Mouse (Mus musculus) liver, embryonic 12.5 days (tissue): ENCODE data around the gene Otud7a. TPM values are rescaled to one million over a fixed set of nuclear protein-coding genes. Genes with fewer than 3 reads are reported as not detected.
"Not testable (repeated sequence)": the region's sequence is repeated elsewhere in the genome, so short reads cannot be mapped to it uniquely, and the experiment has no call there.

ENCODE experiments used
- ATAC-seq: fragments of 200-750 bp; cut with Nextera tagmentation; 2 replicates; pipeline ENCODE4 v1.8.0; 2017; ENCODE audit warnings: moderate number of reproducible peaks, mild to moderate bottlenecking, moderate library complexity
- H3K27ac ChIP-seq: fragments of 300-500 bp; sonication (generic); 2 replicates; pipeline ENCODE4 v1.5.1; 2016; ENCODE audit warnings: mild to moderate bottlenecking
- H3K27me3 ChIP-seq: fragments of 300-500 bp; sonication (generic); replicated peaks from 2 replicates; pipeline ENCODE4 v1.6.1; 2016; ENCODE audit warnings: mild to moderate bottlenecking, moderate library complexity
- H3K36me3 ChIP-seq: fragments of 300-500 bp; sonication (generic); 2 replicates; pipeline ENCODE4 v1.6.1; 2016; ENCODE audit warnings: mild to moderate bottlenecking, moderate library complexity
- H3K4me1 ChIP-seq: fragments of 300-500 bp; sonication (generic); 2 replicates; pipeline ENCODE4 v1.6.1; 2016
- H3K4me2 ChIP-seq: fragments of 300-500 bp; sonication (generic); 2 replicates; pipeline ENCODE4 v1.6.1; 2016; ENCODE audit warnings: mild to moderate bottlenecking, moderate library complexity
- H3K4me3 ChIP-seq: fragments of 300-500 bp; sonication (generic); 2 replicates; pipeline ENCODE4 v1.5.1; 2016; ENCODE audit warnings: mild to moderate bottlenecking, moderate library complexity
- H3K9ac ChIP-seq: fragments of 300-500 bp; sonication (generic); 2 replicates; pipeline ENCODE4 v1.6.1; 2016; ENCODE audit warnings: mild to moderate bottlenecking, moderate library complexity
- H3K9me3 ChIP-seq: fragments of 300-500 bp; sonication (generic); replicated peaks from 2 replicates; pipeline ENCODE4 v1.6.1; 2016; ENCODE audit warnings: mild to moderate bottlenecking, moderate library complexity
- WGBS: fragments of 180-500 bp; shearing (Covaris S2); methylation state at CpG from one replicate; pipeline ENCODE4 v1.1.7; 2016; ENCODE audit not compliant: insufficient replicate concordance; 5-methylcytosine and 5-hydroxymethylcytosine counted together
- polyA plus RNA-seq: library from polyadenylated mRNA; unstranded; fragments of >200 nt; fragmentation: Nextera tagmentation; extraction: Ambion mirVana; gene quantifications from 2 replicates; pipeline ENCODE4 v1.2.1, GENCODE M21; 2016

The Otud7a gene
- polyA plus RNA-seq, 1 experiment from 2014 or later, result not detected

DNA sequence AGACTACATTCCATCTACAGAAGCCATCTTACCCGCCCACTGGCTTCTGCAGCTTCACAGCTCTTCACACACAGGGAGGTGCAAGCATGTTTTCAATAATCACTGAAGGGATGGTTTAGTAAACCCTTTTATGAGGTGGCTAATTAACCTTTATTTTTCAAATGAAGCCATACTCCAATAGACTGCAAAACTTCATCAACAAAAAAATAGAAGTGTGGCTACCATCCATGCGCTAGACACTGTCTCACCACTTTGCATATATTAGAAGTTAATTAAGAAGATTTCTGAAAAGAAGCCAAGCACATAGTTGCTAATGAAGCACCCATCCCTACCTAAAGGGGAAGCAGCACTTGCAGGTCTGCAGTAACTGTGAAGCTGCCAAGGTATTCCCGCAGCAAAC is 218.2 kb downstream of the Otud7a start:
- Histone ChIP-seq H3K27me3 (no peaks in the 10 kb centered on the region), H3K9ac (no peak overlapping the region), H3K4me1 (no peaks in the 10 kb centered on the region), H3K9me3 (0 out of 2 replicates have a peak, but pooled peaks cover 4% of the 10 kb centered on the region), H3K36me3 (no peaks in the 10 kb centered on the region), H3K4me2 (no peak overlapping the region), H3K4me3 (no peak overlapping the region), H3K27ac (no peak overlapping the region)
- 61% methylated on average over 3 of the region's 3 CpGs for whole genome bisulfite sequencing
- ATAC-seq, result no peak

DNA sequence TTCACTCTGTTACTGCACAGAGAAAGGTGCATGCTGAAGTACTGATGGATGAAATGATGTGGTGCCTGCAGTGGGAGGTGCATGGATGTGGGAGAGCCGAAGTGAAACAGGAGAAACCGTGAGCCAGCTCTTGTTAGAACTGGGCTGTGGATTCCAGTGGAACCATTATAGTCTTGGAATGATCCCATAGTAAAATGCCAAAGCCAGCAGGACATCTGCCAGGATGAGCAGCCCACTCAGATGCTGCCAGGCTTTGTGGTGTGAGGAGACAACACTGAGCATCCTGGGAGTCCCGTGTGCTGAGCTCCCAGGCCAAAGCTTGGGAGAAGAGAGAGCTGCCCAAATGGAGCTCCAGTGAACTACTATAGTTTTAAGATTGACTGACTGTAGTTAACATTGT is 220.9 kb downstream of the Otud7a start:
- Histone ChIP-seq H3K4me3 (no peak overlapping the region), H3K9me3 (no peaks in the 10 kb centered on the region), H3K4me1 (no peaks in the 10 kb centered on the region), H3K9ac (no peak overlapping the region), H3K36me3 (no peaks in the 10 kb centered on the region), H3K27me3 (no peaks in the 10 kb centered on the region), H3K4me2 (no peak overlapping the region), H3K27ac (no peak overlapping the region)
- ATAC-seq, result no peak
- WGBS, result 63% methylated on average over 3 of the region's 3 CpGs

DNA sequence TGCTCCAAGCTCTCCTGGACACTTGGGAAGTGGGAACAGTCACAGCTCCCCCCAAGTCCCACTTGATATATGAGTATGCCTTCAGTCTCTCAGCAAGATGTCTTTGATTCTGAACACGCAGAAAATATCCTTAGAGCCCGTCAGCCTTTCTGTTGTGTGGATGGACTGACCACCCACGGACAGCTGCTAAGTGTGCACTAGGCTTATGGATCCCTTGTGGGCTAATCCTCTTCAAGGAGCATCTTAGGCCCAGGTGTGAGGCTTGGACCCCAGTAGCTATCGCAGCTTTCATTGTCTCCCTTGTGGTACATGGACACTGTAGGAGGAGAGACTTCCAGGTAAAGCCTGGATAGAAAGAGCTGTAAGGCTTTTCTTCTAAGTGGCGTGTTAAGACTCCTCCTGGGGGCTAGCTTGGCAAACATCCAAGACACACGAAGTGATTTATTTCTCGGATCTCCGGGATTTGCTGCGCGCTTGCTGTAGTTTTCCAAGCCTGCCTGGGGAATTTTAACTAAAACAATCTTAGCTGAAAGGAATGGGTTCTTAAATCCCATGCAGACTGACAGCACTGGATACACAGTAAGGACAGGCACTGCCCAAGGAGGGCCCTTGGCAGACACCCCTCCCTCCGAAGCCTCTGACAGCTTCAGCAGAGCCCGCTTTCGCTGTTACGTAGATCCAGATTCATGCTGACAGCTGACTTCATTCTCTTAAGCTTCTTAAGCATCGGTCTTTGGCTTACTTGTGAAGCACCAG is 223.6 kb downstream of the Otud7a start:
- Histone ChIP-seq H3K9ac (no peak overlapping the region), H3K27me3 (no peaks in the 10 kb centered on the region), H3K27ac (no peak overlapping the region), H3K4me3 (no peak overlapping the region), H3K4me2 (no peak overlapping the region), H3K9me3 (no peaks in the 10 kb centered on the region), H3K4me1 (no peaks in the 10 kb centered on the region), H3K36me3 (no peaks in the 10 kb centered on the region)
- 69% methylated on average over 15 of the region's 15 CpGs for WGBS
- no peak for ATAC-seq

DNA sequence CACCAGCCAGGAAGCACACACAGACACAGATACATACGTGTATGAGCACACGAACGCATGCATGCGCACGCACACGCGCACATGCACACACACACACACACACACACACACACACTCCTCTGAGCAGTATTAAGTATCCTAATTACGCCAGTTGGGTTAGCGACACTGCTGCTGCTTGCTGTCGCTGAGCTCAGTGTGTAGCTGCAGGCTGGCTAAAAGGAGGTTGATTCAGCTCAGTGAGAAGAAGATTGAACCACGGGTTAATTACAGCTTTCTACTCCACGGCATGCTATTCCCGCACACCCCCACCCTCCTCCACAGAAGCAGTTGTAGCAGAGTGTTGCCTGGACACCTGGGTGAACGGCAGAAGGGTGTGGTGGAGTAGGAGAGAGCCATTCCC is 224.4 kb downstream of the Otud7a start:
- Histone ChIP-seq H3K4me1 (no peaks in the 10 kb centered on the region), H3K27me3 (no peaks in the 10 kb centered on the region), H3K4me3 (no peak overlapping the region), H3K36me3 (no peaks in the 10 kb centered on the region), H3K27ac (no peak overlapping the region), H3K4me2 (no peak overlapping the region), H3K9ac (no peak overlapping the region), H3K9me3 (no peaks in the 10 kb centered on the region)
- 73% methylated on average over 14 of the region's 14 CpGs for WGBS
- no peak for ATAC-seq

DNA sequence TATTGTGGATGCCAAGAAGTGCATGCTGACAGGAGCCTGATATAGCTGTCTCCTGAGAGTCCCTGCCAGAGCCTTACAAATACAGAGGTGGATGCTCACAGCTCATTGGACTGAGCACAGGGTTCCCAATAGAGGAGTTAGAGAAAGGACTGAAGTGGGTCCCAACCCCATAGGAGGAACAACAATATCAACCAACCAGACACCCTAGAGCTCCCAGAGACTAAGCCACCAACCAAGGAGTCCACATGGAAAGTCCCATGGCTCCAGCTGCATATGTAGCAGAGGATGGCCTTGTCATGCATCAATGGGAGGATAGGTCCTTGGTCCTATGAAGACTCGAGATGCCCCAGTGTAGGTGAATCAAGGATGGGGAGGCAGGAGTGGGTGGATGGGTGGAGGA is 226.4 kb downstream of the Otud7a start:
- H3K27me3 ChIP-seq, H3K4me2 ChIP-seq, H3K9me3 ChIP-seq, H3K4me3 ChIP-seq, H3K36me3 ChIP-seq, H3K27ac ChIP-seq, H3K4me1 ChIP-seq, ATAC-seq, H3K9ac ChIP-seq: not testable (repeated sequence)
- WGBS, result 44% methylated on average over 1 of the region's 1 CpGs

DNA sequence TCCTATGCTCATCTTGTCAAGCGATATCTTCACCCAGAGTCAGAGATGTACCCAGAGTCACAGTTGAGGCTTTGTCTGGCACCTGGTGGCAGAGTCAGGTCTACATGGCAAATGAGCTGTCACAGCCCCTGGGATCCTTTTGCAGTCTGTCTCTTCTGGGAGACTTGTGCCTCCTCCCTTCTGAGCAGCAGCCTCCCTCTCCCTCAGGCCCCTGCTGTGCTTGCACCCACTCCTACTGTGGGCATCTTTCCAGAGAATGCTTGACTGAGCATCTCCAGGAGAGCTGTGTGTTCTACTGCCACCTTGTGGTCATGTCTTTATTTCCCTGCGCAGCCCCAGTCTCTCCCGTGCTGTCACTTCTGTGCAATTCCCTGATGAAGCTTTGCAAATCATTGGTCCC is 227.4 kb downstream of the Otud7a start:
- no peaks in the 10 kb centered on the region for H3K36me3 ChIP-seq
- ATAC-seq, result no peak
- no peaks in the 10 kb centered on the region for H3K27me3 ChIP-seq
- H3K27ac ChIP-seq, result no peak overlapping the region
- H3K4me3 ChIP-seq, result no peak overlapping the region
- H3K4me1 ChIP-seq, result no peaks in the 10 kb centered on the region
- H3K9me3 ChIP-seq, result no peaks in the 10 kb centered on the region
- H3K9ac ChIP-seq, result no peak overlapping the region
- WGBS, result 19% methylated on average over 3 of the region's 3 CpGs
- no peak overlapping the region for H3K4me2 ChIP-seq

DNA sequence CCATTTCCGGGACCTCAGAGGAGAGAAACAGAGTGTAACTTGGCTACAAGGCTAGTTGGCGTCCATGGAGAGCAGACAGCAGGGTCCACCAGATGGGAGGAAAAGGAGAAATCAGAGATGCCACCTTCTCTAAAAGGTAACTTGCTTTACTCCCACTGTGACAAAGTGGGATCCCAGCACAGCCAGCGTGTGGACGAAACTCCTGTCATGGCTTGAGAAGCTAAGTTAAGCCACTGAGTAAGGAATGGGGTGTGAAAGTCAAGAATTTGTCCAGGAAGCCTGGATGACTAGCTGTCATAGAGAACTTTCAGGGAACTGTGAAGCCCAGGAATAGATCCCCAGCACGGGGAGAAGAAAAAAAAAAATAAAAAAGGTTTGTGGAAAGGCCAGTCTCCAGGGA is 232.1 kb downstream of the Otud7a start:
- no peak for ATAC-seq
- no peak overlapping the region for H3K9ac ChIP-seq
- no peak overlapping the region for H3K27ac ChIP-seq
- no peaks in the 10 kb centered on the region for H3K27me3 ChIP-seq
- H3K4me1 ChIP-seq, result no peaks in the 10 kb centered on the region
- 63% methylated on average over 5 of the region's 5 CpGs for WGBS
- H3K9me3 ChIP-seq, result no peaks in the 10 kb centered on the region
- no peak overlapping the region for H3K4me3 ChIP-seq
- no peak overlapping the region for H3K4me2 ChIP-seq
- no peaks in the 10 kb centered on the region for H3K36me3 ChIP-seq

DNA sequence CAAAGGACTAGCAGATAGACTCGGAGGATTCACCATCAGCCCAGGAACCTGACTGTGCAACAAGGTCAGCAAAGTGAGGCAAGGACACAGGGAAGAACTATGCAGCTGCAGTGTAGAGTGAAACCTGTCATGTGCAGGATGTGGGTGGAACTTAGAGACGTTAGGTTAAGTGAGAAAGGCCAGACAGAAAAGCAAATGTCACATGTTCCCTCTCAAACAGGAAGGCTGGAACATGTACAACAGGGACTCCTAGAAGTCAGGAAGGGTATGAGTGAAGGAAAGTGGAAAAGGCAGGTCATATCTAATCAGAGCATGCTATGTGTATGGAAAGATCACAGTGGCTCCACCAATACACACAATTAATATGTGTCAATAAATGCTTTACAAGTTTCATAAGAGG is 232.6 kb downstream of the Otud7a start:
- no peak overlapping the region for H3K4me3 ChIP-seq
- no peaks in the 10 kb centered on the region for H3K27me3 ChIP-seq
- no peak overlapping the region for H3K27ac ChIP-seq
- no peak overlapping the region for H3K9ac ChIP-seq
- no peaks in the 10 kb centered on the region for H3K36me3 ChIP-seq
- H3K4me2 ChIP-seq, result no peak overlapping the region
- no peaks in the 10 kb centered on the region for H3K9me3 ChIP-seq
- 23% methylated on average over 2 of the region's 2 CpGs for WGBS
- ATAC-seq, result no peak
- H3K4me1 ChIP-seq, result no peaks in the 10 kb centered on the region

DNA sequence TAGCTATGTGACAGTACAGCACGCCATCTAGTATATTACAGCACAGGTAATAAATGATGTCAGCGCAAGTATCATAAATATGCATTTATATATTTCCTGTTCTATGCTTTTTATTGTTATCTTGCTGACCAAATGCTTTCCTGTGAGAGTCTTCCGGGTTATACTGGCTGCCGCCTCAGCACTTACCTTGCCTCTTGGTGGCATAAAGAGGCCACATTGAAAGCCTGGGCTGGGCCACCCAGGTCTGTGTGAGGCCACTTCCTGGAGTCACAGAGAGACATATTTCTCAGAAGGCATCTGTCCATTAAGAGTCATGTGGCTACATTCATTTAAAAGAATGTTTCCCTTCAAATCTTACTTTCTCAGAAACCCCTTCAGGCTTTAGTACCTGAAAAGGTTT is 242.5 kb downstream of the Otud7a start:
- 77% methylated on average over 4 of the region's 4 CpGs for WGBS
- Histone ChIP-seq H3K27me3 (no peaks in the 10 kb centered on the region), H3K27ac (no peak overlapping the region), H3K36me3 (no peaks in the 10 kb centered on the region), H3K9me3 (no peaks in the 10 kb centered on the region), H3K4me2 (no peak overlapping the region), H3K4me3 (no peak overlapping the region), H3K9ac (no peak overlapping the region), H3K4me1 (no peaks in the 10 kb centered on the region)
- ATAC-seq, result no peak

DNA sequence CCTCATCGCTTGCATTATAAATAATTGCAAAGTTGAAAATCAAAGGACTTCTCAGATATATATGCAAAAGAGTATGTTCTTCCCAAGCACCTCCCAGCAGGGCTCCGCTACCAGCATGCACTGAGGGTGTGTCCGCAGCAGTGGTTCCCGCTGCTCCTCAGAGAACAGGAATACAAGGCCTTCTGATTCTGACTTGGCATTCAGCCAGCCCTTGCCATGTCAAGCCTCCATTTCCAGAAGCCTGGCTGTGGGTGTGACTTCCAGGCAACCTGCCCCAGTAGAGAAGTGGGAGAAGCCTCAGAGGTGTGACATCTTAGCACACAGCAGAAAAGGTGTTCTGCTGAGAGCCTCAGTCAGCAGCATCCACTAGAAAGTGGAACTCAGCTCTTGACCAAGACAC is 253.4 kb downstream of the Otud7a start:
- no peak overlapping the region for H3K4me2 ChIP-seq
- no peak for ATAC-seq
- 83% methylated on average over 4 of the region's 4 CpGs for WGBS

DNA sequence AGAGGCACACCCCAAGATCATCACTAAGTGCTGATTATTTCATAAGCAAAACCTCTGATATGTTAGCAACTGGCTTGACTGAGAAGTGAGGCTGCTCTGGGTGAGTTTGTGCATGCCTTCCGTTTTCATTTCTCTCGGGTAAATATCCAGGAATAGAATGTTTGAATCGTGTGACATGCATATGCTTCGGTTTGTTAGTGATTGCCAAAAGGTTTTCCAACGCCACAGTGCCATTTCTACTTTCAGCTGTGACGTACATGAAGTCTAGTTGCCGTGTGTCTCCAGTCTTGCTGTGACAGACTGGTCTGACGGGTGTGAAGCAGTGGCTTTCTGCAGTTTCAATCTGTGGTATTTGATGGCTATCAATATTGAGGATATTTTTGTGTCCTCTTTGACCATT is 273.4 kb downstream of the Otud7a start:
- no peak overlapping the region for H3K4me3 ChIP-seq
- H3K4me2 ChIP-seq, result no peak overlapping the region
- H3K27me3 ChIP-seq, result no peaks in the 10 kb centered on the region
- ATAC-seq, result no peak
- H3K9ac ChIP-seq, result no peak overlapping the region
- no peaks in the 10 kb centered on the region for H3K4me1 ChIP-seq
- no peaks in the 10 kb centered on the region for H3K36me3 ChIP-seq
- H3K27ac ChIP-seq, result no peak overlapping the region
- H3K9me3 ChIP-seq, result no peaks in the 10 kb centered on the region
- 64% methylated on average over 8 of the region's 8 CpGs for WGBS

More for the DNA sequence above, 253.4 kb downstream of the Otud7a start:
- H3K27me3 ChIP-seq, result no peaks in the 10 kb centered on the region
- no peak overlapping the region for H3K9ac ChIP-seq
- H3K9me3 ChIP-seq, result no peaks in the 10 kb centered on the region
- no peaks in the 10 kb centered on the region for H3K4me1 ChIP-seq
- no peak overlapping the region for H3K4me3 ChIP-seq
- no peaks in the 10 kb centered on the region for H3K36me3 ChIP-seq
- H3K27ac ChIP-seq, result no peak overlapping the region

DNA sequence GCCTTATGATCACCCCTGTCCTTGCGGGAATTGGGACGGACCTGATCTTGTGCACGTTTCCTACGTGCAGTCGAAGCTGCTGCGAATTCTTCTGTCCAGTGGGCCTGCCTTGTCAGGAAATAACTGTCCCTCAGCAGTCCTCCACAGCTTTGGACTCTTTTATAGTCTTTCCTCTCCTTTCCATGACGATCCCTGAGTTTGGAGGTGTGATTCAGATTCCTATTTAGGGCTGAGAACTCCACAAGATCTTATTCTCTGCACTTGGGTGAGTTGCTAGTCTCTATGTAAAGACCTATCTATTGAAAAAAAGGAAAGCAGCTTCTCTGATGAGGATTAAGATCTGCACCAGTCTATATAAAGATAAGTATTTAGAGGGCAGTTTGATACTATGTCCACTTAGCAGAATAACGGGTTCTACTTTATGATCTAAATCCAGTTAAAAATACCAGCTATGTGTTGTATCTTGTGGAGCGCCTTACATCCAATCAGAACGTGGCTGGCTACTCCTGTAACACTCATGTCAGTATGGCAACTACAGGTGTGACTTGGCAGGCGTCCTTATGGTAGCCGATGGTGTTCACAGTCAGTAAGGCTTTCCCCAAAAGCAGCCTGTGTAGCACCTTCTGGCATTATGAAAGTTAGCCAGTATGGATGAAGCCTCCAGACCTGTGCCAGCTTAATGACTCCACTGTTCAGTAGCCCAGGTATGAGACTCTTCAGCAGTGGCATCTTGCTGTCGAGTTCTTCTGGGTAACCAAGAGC is 274.8 kb downstream of the Otud7a start:
- H3K27me3 ChIP-seq, result no peaks in the 10 kb centered on the region
- ATAC-seq, result no peak
- no peaks in the 10 kb centered on the region for H3K4me1 ChIP-seq
- no peak overlapping the region for H3K9ac ChIP-seq
- H3K4me2 ChIP-seq, result no peak overlapping the region
- no peaks in the 10 kb centered on the region for H3K36me3 ChIP-seq
- WGBS, result 69% methylated on average over 13 of the region's 13 CpGs
- H3K27ac ChIP-seq, result no peak overlapping the region
- H3K4me3 ChIP-seq, result no peak overlapping the region
- H3K9me3 ChIP-seq, result no peaks in the 10 kb centered on the region
